Mouse (Mus musculus) hindbrain, postnatal 0 days (tissue): ENCODE measurements at regions not wholly inside any gene's neighbourhood (a gene's known extent, or its start where the extent isn't known, plus 50 kb on each side); places are given as distances from the start of the nearest gene placed in this dataset.

Experiments used
- ATAC-seq: fragments of 200-750 bp; cut with Nextera tagmentation; 2 replicates; pipeline ENCODE4 v1.8.0; 2017; ENCODE audit warnings: mild to moderate bottlenecking, moderate TSS enrichment, moderate library complexity
- DNase-seq: peaks from one replicate; pipeline ENCODE4 v3.0.0-alpha.2; 2015; ENCODE audit warnings: low spot score
- H3K27ac ChIP-seq: fragments of 300-500 bp; sonication (generic); 2 replicates; pipeline ENCODE4 v1.5.1; 2014; ENCODE audit warnings: mild to moderate bottlenecking
- H3K27me3 ChIP-seq: fragments of 300-500 bp; sonication (generic); 2 replicates; pipeline ENCODE4 v1.6.1; 2014; ENCODE audit warnings: low read length, mixed read lengths; ENCODE audit not compliant: insufficient read depth
- H3K36me3 ChIP-seq: fragments of 300-500 bp; sonication (generic); 2 replicates; pipeline ENCODE4 v1.6.1; 2014; ENCODE audit warnings: low read length, mixed read lengths; ENCODE audit not compliant: insufficient read depth
- H3K4me1 ChIP-seq: fragments of 300-500 bp; sonication (generic); 2 replicates; pipeline ENCODE4 v1.6.1; 2014; ENCODE audit warnings: antibody characterized with exemption, low read length, mixed read lengths; ENCODE audit not compliant: insufficient read depth
- H3K4me2 ChIP-seq: fragments of 300-500 bp; sonication (generic); 2 replicates; pipeline ENCODE4 v1.6.1; 2014; ENCODE audit warnings: low read depth, mild to moderate bottlenecking, low read length, moderate library complexity, mixed read lengths
- H3K4me3 ChIP-seq: fragments of 300-500 bp; sonication (generic); 2 replicates; pipeline ENCODE4 v1.5.1; 2014; ENCODE audit warnings: low read length
- H3K9ac ChIP-seq: fragments of 300-500 bp; sonication (generic); replicated peaks from 2 replicates; pipeline ENCODE4 v1.6.1; 2014; ENCODE audit warnings: mild to moderate bottlenecking, low read length, moderate library complexity, mixed read lengths
- H3K9me3 ChIP-seq: fragments of 300-500 bp; sonication (generic); 2 replicates; pipeline ENCODE4 v1.6.1; 2016; ENCODE audit warnings: low read length, mixed read lengths
- CTCF ChIP-seq: IDR thresholded peaks from 2 replicates; pipeline ENCODE4 v1.5.1; 2016; ENCODE audit warnings: antibody characterized with exemption, control low read depth, low read depth
- WGBS: fragments of 180-500 bp; shearing (Covaris S2); extraction: QIAGEN DNeasy Blood & Tissue Kit; methylation state at CpG from one replicate; pipeline ENCODE4 v1.1.7; 2014; 5-methylcytosine and 5-hydroxymethylcytosine counted together

DNA sequence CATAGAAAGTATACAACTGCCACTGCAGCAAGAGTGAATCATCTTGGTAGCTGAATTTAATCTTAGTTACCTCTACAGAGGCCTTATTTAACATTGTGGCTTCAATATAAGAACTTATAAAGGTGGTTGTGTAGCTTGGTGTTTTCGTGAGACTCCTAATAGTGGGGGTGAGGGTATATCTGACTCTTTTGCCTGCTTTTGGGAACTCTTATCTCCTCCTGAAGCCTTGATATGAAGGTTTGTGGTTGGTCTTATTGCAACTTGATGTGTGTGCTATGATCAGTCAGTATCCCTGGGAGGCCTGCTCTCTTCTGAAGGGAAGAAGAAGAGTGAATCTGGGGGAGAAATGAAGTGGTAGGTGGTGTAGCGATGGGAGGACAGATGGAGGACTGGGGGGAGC is 67.7 kb upstream of the Tab2 start:
- no peak overlapping the region for H3K9ac ChIP-seq
- H3K4me1 ChIP-seq: no peaks in the 10 kb centered on the region
- TF ChIP-seq CTCF: no peak
- ATAC-seq (no peak), DNase-seq (no peak)
- no peak overlapping the region for H3K27ac ChIP-seq
- no peaks in the 10 kb centered on the region for H3K36me3 ChIP-seq
- H3K27me3 ChIP-seq: no peaks in the 10 kb centered on the region
- 83% methylated on average over 2 of the region's 2 CpGs for WGBS
- H3K4me2 ChIP-seq: no peak overlapping the region
- no peak overlapping the region for H3K4me3 ChIP-seq
- no peaks in the 10 kb centered on the region for H3K9me3 ChIP-seq

GRCm38 (mm10) chr10:8021971-8022370 is 65.9 kb upstream of the Tab2 start:
- no peaks in the 10 kb centered on the region for H3K27me3 ChIP-seq
- H3K9me3 ChIP-seq: no peaks in the 10 kb centered on the region
- no peaks in the 10 kb centered on the region for H3K36me3 ChIP-seq
- DNase-seq: no peak
- H3K4me2 ChIP-seq: no peak overlapping the region
- WGBS: 97% methylated on average over 1 of the region's 1 CpGs
- no peak for ATAC-seq
- TF ChIP-seq CTCF: no peak
- no peaks in the 10 kb centered on the region for H3K4me1 ChIP-seq
- no peak overlapping the region for H3K9ac ChIP-seq
- H3K27ac ChIP-seq: no peak overlapping the region
- no peak overlapping the region for H3K4me3 ChIP-seq

DNA sequence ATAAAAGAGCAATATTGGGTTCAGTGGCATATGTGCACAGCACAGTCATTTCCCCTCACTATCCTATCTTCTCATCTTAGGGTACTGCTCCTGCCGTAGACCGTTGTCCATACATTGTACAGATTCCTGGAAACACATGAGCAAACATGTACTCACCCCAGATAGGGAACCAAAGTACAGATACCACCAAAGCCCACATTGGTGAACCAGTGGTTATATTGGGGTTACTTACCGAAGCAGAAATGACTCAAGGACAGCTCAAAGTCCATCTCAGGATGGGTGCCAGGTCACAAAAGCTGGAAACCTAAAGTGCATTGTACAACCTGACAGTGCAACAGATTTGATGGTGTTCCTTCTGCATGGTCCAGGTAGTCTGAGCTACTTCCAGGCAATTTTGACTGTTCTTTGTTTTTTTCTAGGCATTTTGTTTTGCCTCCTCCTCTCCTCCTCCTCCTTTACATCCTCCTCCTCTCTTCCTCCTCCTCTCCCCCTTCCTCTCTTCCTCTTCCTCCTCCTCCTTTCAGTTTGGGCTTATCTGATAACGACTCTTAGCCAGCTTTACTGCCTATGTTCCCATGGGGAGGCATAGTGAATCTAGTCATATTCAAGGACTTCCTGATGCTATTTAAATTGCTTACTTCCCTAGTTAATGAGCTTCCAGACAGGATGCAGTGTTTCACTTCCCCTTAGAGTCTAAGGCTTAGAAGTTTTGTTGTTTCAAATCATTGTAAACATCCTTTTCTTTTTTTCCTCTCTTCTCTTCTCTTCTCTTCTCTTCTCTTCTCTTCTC is 65.1 kb upstream of the Tab2 start:
- DNase-seq (no peak), ATAC-seq (no peak)
- H3K4me3 ChIP-seq: no peak overlapping the region
- H3K9me3 ChIP-seq: no peaks in the 10 kb centered on the region
- no peaks in the 10 kb centered on the region for H3K27me3 ChIP-seq
- no peak overlapping the region for H3K27ac ChIP-seq
- H3K4me2 ChIP-seq: no peak overlapping the region
- no peaks in the 10 kb centered on the region for H3K36me3 ChIP-seq
- H3K9ac ChIP-seq: no peak overlapping the region
- no peaks in the 10 kb centered on the region for H3K4me1 ChIP-seq
- no peak for TF ChIP-seq CTCF
- WGBS: 84% methylated on average over 4 of the region's 4 CpGs

- no peak for TF ChIP-seq CTCF
- no peak overlapping the region for H3K9ac ChIP-seq
- H3K4me2 ChIP-seq: no peak overlapping the region
- no peaks in the 10 kb centered on the region for H3K27me3 ChIP-seq
- H3K36me3 ChIP-seq: no peaks in the 10 kb centered on the region
- H3K9me3 ChIP-seq: no peaks in the 10 kb centered on the region
- no peak overlapping the region for H3K4me3 ChIP-seq
- no peak overlapping the region for H3K27ac ChIP-seq
- DNase-seq (no peak), ATAC-seq (no peak)
- no peaks in the 10 kb centered on the region for H3K4me1 ChIP-seq
- 73% methylated on average over 4 of the region's 4 CpGs for WGBS
Observed at GRCm38 (mm10) chr10:8020113-8020512, 64.1 kb upstream of the Tab2 start.

- Histone ChIP-seq H3K4me1 (no peaks in the 10 kb centered on the region), H3K9ac (no peak overlapping the region), H3K27ac (no peak overlapping the region), H3K9me3 (no peaks in the 10 kb centered on the region), H3K36me3 (no peaks in the 10 kb centered on the region), H3K27me3 (no peaks in the 10 kb centered on the region), H3K4me2 (no peak overlapping the region), H3K4me3 (no peak overlapping the region)
- ATAC-seq (no peak), DNase-seq (no peak)
- no peak for TF ChIP-seq CTCF
Observed at GRCm38 (mm10) chr10:8018229-8019026, 62.4 kb upstream of the Tab2 start.

GRCm38 (mm10) chr10:8016741-8017140 is 60.7 kb upstream of the Tab2 start:
- Histone ChIP-seq H3K36me3 (no peaks in the 10 kb centered on the region), H3K9ac (no peak overlapping the region), H3K4me1 (no peaks in the 10 kb centered on the region), H3K4me3 (no peak overlapping the region), H3K9me3 (no peaks in the 10 kb centered on the region), H3K27ac (no peak overlapping the region), H3K27me3 (no peaks in the 10 kb centered on the region), H3K4me2 (no peak overlapping the region)
- WGBS: 91% methylated on average over 2 of the region's 2 CpGs
- ATAC-seq: no peak
- no peak for DNase-seq
- TF ChIP-seq CTCF: no peak

DNA sequence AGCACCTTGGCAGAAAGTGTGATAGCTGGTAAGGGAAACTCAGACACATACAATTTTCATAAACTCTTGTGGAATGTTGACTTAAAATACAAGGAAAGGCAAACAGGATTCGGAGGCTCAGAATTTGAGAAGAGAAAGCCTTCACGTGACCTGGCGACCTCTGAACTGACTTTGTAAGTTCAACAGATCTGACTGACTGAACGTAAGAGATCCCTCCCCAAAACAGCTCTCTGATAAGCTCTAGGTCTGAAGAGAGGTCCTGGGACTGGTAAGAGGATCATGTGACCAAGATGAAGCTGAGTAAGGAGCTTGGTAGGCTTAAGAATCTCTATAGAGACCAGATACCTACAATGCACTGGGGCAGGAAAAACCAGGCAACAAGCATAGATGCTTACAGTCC is 55.7 kb upstream of the Tab2 start:
- DNase-seq (no peak), ATAC-seq (no peak)
- no peak overlapping the region for H3K4me3 ChIP-seq
- no peaks in the 10 kb centered on the region for H3K27me3 ChIP-seq
- no peaks in the 10 kb centered on the region for H3K4me1 ChIP-seq
- TF ChIP-seq CTCF: no peak
- H3K9me3 ChIP-seq: no peaks in the 10 kb centered on the region
- H3K36me3 ChIP-seq: no peaks in the 10 kb centered on the region
- H3K9ac ChIP-seq: no peak overlapping the region
- 81% methylated on average over 4 of the region's 4 CpGs for WGBS
- H3K4me2 ChIP-seq: no peak overlapping the region
- H3K27ac ChIP-seq: no peak overlapping the region
